Mouse (Mus musculus) limb, embryonic 11.5 days (tissue): ENCODE measurements at regions not wholly inside any gene's neighbourhood (a gene's known extent, or its start where the extent isn't known, plus 50 kb on each side); places are given as distances from the start of the nearest gene placed in this dataset.
"Not testable (repeated sequence)": the region's sequence is repeated elsewhere in the genome, so short reads cannot be mapped to it uniquely, and the experiment has no call there.

Experiments
- ATAC-seq: fragments of 200-750 bp; cut with Nextera tagmentation; 2 replicates; pipeline ENCODE4 v1.8.0; 2017; ENCODE audit warnings: low read depth; ENCODE audit not compliant: insufficient number of reproducible peaks, low FRiP score, low TSS enrichment
- DNase-seq: peaks from one replicate; pipeline ENCODE4 v3.0.0-alpha.2; 2015; ENCODE audit warnings: low spot score
- H3K27ac ChIP-seq: fragments of 300-500 bp; sonication (generic); replicated peaks from 2 replicates; pipeline ENCODE4 v1.5.1; 2014; ENCODE audit warnings: low read depth, mild to moderate bottlenecking, low read length
- H3K27me3 ChIP-seq: fragments of 300-500 bp; sonication (generic); 2 replicates; pipeline ENCODE4 v1.6.1; 2014; ENCODE audit warnings: mild to moderate bottlenecking, low read length, mixed read lengths; ENCODE audit not compliant: control insufficient read depth, insufficient read depth
- H3K36me3 ChIP-seq: fragments of 300-500 bp; sonication (generic); 2 replicates; pipeline ENCODE4 v1.6.1; 2014; ENCODE audit warnings: mild to moderate bottlenecking, low read length, moderate library complexity, mixed read lengths; ENCODE audit not compliant: control insufficient read depth, insufficient read depth
- H3K4me1 ChIP-seq: fragments of 300-500 bp; sonication (generic); 2 replicates; pipeline ENCODE4 v1.6.1; 2014; ENCODE audit warnings: low read length, mixed read lengths; ENCODE audit not compliant: control insufficient read depth, insufficient read depth
- H3K4me2 ChIP-seq: fragments of 300-500 bp; sonication (generic); 2 replicates; pipeline ENCODE4 v1.6.1; 2014; ENCODE audit warnings: low read depth, mild to moderate bottlenecking, moderate library complexity; ENCODE audit not compliant: severe bottlenecking
- H3K4me3 ChIP-seq: fragments of 300-500 bp; sonication (generic); 2 replicates; pipeline ENCODE4 v1.5.1; 2014; ENCODE audit warnings: low read depth, low read length
- H3K9ac ChIP-seq: fragments of 300-500 bp; sonication (generic); 2 replicates; pipeline ENCODE4 v1.6.1; 2014; ENCODE audit warnings: mild to moderate bottlenecking, low read length
- H3K9me3 ChIP-seq: fragments of 300-500 bp; sonication (generic); 2 replicates; pipeline ENCODE4 v1.6.1; 2016; ENCODE audit warnings: low read length; ENCODE audit not compliant: control insufficient read depth
- WGBS: fragments of 180-500 bp; shearing (Covaris S2); extraction: QIAGEN DNeasy Blood & Tissue Kit; methylation state at CpG from one replicate; pipeline ENCODE4 v1.1.7; 2014; 5-methylcytosine and 5-hydroxymethylcytosine counted together

GRCm38 (mm10) chr3:31603237-31603636, 293.1 kb upstream of the Slc7a14 start:
- H3K9ac ChIP-seq, result no peak overlapping the region

DNA sequence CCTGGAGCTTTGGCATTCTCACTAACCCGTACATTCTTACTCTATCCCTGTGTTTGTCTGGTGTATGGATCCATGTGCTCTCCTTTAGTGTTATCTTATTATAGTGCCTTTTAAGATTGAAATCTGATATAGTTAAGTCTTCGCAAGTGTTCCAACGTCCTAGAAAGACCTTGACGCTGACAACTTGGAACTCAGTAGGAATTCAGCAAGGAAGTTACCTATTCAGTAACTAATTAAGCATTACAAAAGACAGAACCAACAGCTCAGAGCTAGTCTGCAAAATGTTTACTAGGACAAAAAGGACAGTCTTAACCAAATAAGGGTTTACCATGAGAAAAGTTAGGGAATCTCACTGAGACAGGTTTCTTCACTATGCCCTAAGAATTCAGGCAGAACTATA, 286.4 kb upstream of the Slc7a14 start:
- H3K4me3 ChIP-seq, H3K4me2 ChIP-seq, H3K36me3 ChIP-seq, H3K27me3 ChIP-seq, ATAC-seq, H3K4me1 ChIP-seq, DNase-seq, H3K9ac ChIP-seq, H3K27ac ChIP-seq, H3K9me3 ChIP-seq: not testable (repeated sequence)
- 83% methylated on average over 4 of the region's 4 CpGs for WGBS

More at GRCm38 (mm10) chr3:31603237-31603636, 293.1 kb upstream of the Slc7a14 start:
- Histone ChIP-seq H3K27ac (no peak overlapping the region), H3K4me3 (no peak overlapping the region), H3K4me2 (no peak overlapping the region), H3K4me1 (no peaks in the 10 kb centered on the region), H3K36me3 (no peaks in the 10 kb centered on the region), H3K9me3 (no peaks in the 10 kb centered on the region), H3K27me3 (no peaks in the 10 kb centered on the region)
- ATAC-seq, result no peak
- 21% methylated on average over 7 of the region's 7 CpGs for WGBS
- DNase-seq, result peak; percentile 89

DNA sequence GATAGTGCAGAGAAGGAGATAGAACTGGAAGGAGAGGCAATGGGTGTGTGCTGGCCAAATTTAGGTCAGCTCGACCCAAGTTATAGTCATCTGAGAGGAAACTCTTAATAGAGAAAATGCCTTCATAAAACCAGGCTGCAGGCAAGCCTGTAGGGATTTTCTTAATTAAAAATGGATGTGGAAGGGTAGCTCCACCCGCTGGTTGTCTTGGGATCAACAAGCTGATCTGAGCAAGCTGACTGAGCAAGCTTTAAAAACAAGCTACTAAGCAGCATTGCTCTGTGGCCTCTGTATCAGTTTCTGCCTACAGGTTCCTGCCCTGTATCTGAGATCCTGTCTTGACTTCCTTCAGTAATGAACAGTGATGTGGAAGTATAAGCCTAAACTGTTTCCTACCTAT, 275.8 kb upstream of the Slc7a14 start:
- Histone ChIP-seq H3K27ac (no peak overlapping the region), H3K36me3 (no peaks in the 10 kb centered on the region), H3K27me3 (no peaks in the 10 kb centered on the region), H3K4me1 (no peaks in the 10 kb centered on the region), H3K4me3 (no peak overlapping the region), H3K9ac (no peak overlapping the region), H3K9me3 (no peaks in the 10 kb centered on the region), H3K4me2 (no peak overlapping the region)
- WGBS, result 48% methylated on average over 2 of the region's 2 CpGs
- ATAC-seq (no peak), DNase-seq (peak; percentile 21)

GRCm38 (mm10) chr3:31573849-31574248, 263.7 kb upstream of the Slc7a14 start:
- Histone ChIP-seq H3K4me3 (no peak overlapping the region), H3K27ac (no peak overlapping the region), H3K9ac (no peak overlapping the region), H3K36me3 (no peaks in the 10 kb centered on the region), H3K4me2 (no peak overlapping the region), H3K4me1 (no peaks in the 10 kb centered on the region), H3K9me3 (no peaks in the 10 kb centered on the region; the same call in 1 of the 2 replicates), H3K27me3 (no peaks in the 10 kb centered on the region)
- DNase-seq (no peak), ATAC-seq (no peak)
- 94% methylated on average over 3 of the region's 3 CpGs for WGBS
